Mouse (Mus musculus): ENCODE data around the gene Gm20388. TPM values are rescaled to one million over a fixed set of nuclear protein-coding genes. Genes with fewer than 3 reads are reported as not detected.
A peak's percentile ranks its signal among the peaks of the same experiment; 100 is the strongest.

The Gm20388 gene
- polyA plus RNA-seq, 1 experiment from 2014 or later = not detected

DNA sequence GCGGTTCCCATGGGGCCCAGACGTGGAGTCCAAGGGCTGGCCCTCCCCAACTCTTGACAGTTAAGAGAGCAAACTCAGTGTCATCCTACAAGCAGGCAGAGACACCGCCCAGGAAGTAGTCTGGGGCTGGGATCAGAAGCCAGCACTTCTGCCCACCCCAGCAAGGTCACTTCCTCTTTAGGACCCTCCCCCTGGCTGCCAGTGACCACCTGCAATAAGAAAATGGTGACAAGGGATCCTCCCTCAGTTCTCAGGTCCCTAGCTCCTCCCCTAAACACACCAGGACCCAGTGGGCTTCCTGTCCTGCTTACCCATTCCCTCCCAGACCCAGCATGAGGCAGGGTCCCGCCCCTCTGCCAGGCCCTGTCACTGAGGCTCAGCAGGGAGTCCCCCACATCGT lies 2637.2 kb downstream of the Gm20388 start:
- Histone ChIP-seq H3K4me2 (replicated peaks; ENCODE audit: low read depth) (no peak overlapping the region; the same call in 1 of the 2 replicates), H3K27ac (replicated peaks) (peak overlapping the region; percentile 1), H3K9me3 (ENCODE audit: control insufficient read depth, low read length) (no peaks in the 10 kb centered on the region), H3K4me1 (replicated peaks; ENCODE audit: control insufficient read depth, insufficient read depth) (peaks cover 6% of the 10 kb centered on the region; the same call in 1 of the 2 replicates), H3K4me3 (ENCODE audit: low read depth, low read length) (no peak overlapping the region), H3K36me3 (ENCODE audit: control insufficient read depth, insufficient read depth, low read length) (no peaks in the 10 kb centered on the region), H3K27me3 (ENCODE audit: control insufficient read depth, insufficient read depth, low read length) (no peaks in the 10 kb centered on the region), H3K9ac (ENCODE audit: low read length) (0 out of 2 replicates have a peak overlapping the region, but pooled peaks have one; percentile 13)
- WGBS = 39% methylated on average over 5 of the region's 5 CpGs
- ATAC-seq (ENCODE audit: low FRiP score, low TSS enrichment) (no peak), DNase-seq (ENCODE audit: low spot score) (no peak)
- TF ChIP-seq CTCF (IDR thresholded peaks at IDR 0.05; ENCODE audit: low read depth) (no peak), EP300 (optimal IDR thresholded peaks at IDR 0.05) (no peak)

DNA sequence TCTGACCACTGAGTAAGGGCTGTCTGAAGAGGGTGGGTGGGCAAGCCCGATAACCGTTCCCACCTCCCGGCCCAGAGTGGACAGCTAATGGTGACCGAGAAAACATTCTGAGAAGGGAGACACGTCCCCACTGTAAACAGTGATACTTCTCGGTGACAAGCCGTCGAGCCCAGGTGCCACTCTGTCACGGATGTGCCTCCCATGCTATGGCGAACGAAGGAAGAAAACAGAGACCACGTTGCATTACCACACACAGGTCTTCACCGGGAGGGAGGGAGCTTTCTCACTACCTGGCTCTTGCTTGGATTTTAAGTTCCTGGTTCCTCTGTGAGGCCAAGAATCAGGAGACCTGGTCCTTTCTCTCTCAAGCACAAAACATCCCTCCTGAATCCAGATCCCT lies 2637.7 kb downstream of the Gm20388 start:
- Histone ChIP-seq H3K36me3 (ENCODE audit: control insufficient read depth, insufficient read depth, low read length) (no peaks in the 10 kb centered on the region), H3K27ac (replicated peaks) (peak overlapping the region; percentile 1), H3K4me2 (replicated peaks; ENCODE audit: low read depth) (no peak overlapping the region), H3K4me3 (ENCODE audit: low read depth, low read length) (no peak overlapping the region), H3K27me3 (ENCODE audit: control insufficient read depth, insufficient read depth, low read length) (no peaks in the 10 kb centered on the region), H3K9me3 (ENCODE audit: control insufficient read depth, low read length) (no peaks in the 10 kb centered on the region), H3K9ac (ENCODE audit: low read length) (no peak overlapping the region; the same call in 1 of the 2 replicates), H3K4me1 (replicated peaks; ENCODE audit: control insufficient read depth, insufficient read depth) (peaks cover 6% of the 10 kb centered on the region; the same call in 1 of the 2 replicates)
- TF ChIP-seq EP300 (optimal IDR thresholded peaks at IDR 0.05) (no peak), CTCF (IDR thresholded peaks at IDR 0.05; ENCODE audit: low read depth) (no peak)
- 68% methylated on average over 13 of the region's 13 CpGs for WGBS
- no peak for DNase-seq (ENCODE audit: low spot score)
- ATAC-seq (ENCODE audit: low FRiP score, low TSS enrichment) = no peak

GRCm38 (mm10) chr8:122548891-122549439 lies 2638.3 kb downstream of the Gm20388 start:
- Histone ChIP-seq H3K36me3 (ENCODE audit: control insufficient read depth, insufficient read depth, low read length) (no peaks in the 10 kb centered on the region), H3K9ac (ENCODE audit: low read length) (no peak overlapping the region), H3K4me1 (replicated peaks; ENCODE audit: control insufficient read depth, insufficient read depth) (peaks cover 6% of the 10 kb centered on the region; the same call in 1 of the 2 replicates), H3K27me3 (ENCODE audit: control insufficient read depth, insufficient read depth, low read length) (no peaks in the 10 kb centered on the region), H3K4me3 (ENCODE audit: low read depth, low read length) (0 out of 2 replicates have a peak overlapping the region, but pooled peaks have one; percentile 72), H3K4me2 (replicated peaks; ENCODE audit: low read depth) (peak overlapping the region; percentile 95; the same call in 1 of the 2 replicates), H3K27ac (replicated peaks) (peak overlapping the region; percentile 75), H3K9me3 (ENCODE audit: control insufficient read depth, low read length) (no peaks in the 10 kb centered on the region)
- WGBS = 45% methylated on average over 3 of the region's 3 CpGs
- ATAC-seq (ENCODE audit: low FRiP score, low TSS enrichment) (no peak), DNase-seq (ENCODE audit: low spot score) (no peak)
- no peak for TF ChIP-seq EP300 (optimal IDR thresholded peaks at IDR 0.05)
- no peak for TF ChIP-seq CTCF (IDR thresholded peaks at IDR 0.05; ENCODE audit: low read depth)

GRCm38 (mm10) chr8:122550234-122550994 lies 2639.8 kb downstream of the Gm20388 start:
- ATAC-seq (ENCODE audit: low FRiP score, low TSS enrichment) (peak; percentile 48), DNase-seq (ENCODE audit: low spot score) (peak; percentile 73)
- Histone ChIP-seq H3K4me1 (replicated peaks; ENCODE audit: control insufficient read depth, insufficient read depth) (peaks cover 6% of the 10 kb centered on the region; the same call in 1 of the 2 replicates), H3K27ac (replicated peaks) (peak overlapping the region; percentile 93), H3K27me3 (ENCODE audit: control insufficient read depth, insufficient read depth, low read length) (no peaks in the 10 kb centered on the region), H3K4me3 (ENCODE audit: low read depth, low read length) (peak overlapping the region; percentile 72), H3K9ac (ENCODE audit: low read length) (peak overlapping the region; percentile 89), H3K4me2 (replicated peaks; ENCODE audit: low read depth) (peak overlapping the region; percentile 95), H3K36me3 (ENCODE audit: control insufficient read depth, insufficient read depth, low read length) (no peaks in the 10 kb centered on the region), H3K9me3 (ENCODE audit: control insufficient read depth, low read length) (no peaks in the 10 kb centered on the region)
- 2% methylated on average over 52 of the region's 52 CpGs for WGBS
- TF ChIP-seq EP300 (optimal IDR thresholded peaks at IDR 0.05) = no peak

DNA sequence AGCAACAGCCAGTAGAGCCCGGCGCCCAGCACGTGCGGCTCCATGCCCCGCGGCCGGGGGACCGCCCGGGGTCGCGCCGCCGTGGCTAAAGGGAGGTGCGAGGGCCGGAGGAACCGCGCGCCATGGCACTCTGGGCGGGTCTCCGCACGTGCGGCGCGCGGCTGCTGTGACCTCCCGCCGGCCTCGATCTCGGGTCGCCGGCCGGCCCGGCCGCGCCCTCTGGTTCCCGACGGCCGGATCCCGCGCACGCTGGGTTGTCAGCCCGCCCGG lies 2640.3 kb downstream of the Gm20388 start:
- peak overlapping the region; percentile 89 for H3K9ac ChIP-seq (ENCODE audit: low read length)
- no peaks in the 10 kb centered on the region for H3K27me3 ChIP-seq (ENCODE audit: control insufficient read depth, insufficient read depth, low read length)
- WGBS = under 1% methylated on average over 26 of the region's 43 CpGs
- H3K4me2 ChIP-seq (replicated peaks; ENCODE audit: low read depth) = peak overlapping the region; percentile 95
- ATAC-seq (ENCODE audit: low FRiP score, low TSS enrichment) (0 out of 2 replicates have a peak, but pooled peaks have one; percentile 42), DNase-seq (ENCODE audit: low spot score) (no peak)
- H3K9me3 ChIP-seq (ENCODE audit: control insufficient read depth, low read length) = no peaks in the 10 kb centered on the region
- H3K36me3 ChIP-seq (ENCODE audit: control insufficient read depth, insufficient read depth, low read length) = no peaks in the 10 kb centered on the region
- no peak for TF ChIP-seq CTCF (IDR thresholded peaks at IDR 0.05; ENCODE audit: low read depth)
- no peak for TF ChIP-seq EP300 (optimal IDR thresholded peaks at IDR 0.05)
- peak overlapping the region; percentile 72 for H3K4me3 ChIP-seq (ENCODE audit: low read depth, low read length)
- peak overlapping the region; percentile 93 for H3K27ac ChIP-seq (replicated peaks)
- peaks cover 5% of the 10 kb centered on the region; the same call in 1 of the 2 replicates for H3K4me1 ChIP-seq (replicated peaks; ENCODE audit: control insufficient read depth, insufficient read depth)
